Mouse (Mus musculus) lung, postnatal 4 days (tissue): ENCODE results near the gene Ssh3.

Experiments
- DNase-seq, 2 experiments: peaks; one replicate each; pipeline ENCODE4 v3.0.0; 2021

Ssh3 gene

GRCm38 (mm10) chr19:4215451-4215840, 53.5 kb downstream of the Ssh3 start:
- DNase-seq = no peak

- DNase-seq = peak; percentile 59 to 73
Measured at GRCm38 (mm10) chr19:4214771-4215450, 54.1 kb downstream of the Ssh3 start.

GRCm38 (mm10) chr19:4214071-4214770, 54.8 kb downstream of the Ssh3 start, which contains the start of the genes Clcf1 and AC109138.7:
TSS of gene Clcf1 (plus strand) at chr19:4214238.
TSS of gene AC109138.7 (plus strand) at chr19:4214357.
- peak; percentile 77 to 83 for DNase-seq

- peak; percentile 63 to 77 for DNase-seq
Measured at GRCm38 (mm10) chr19:4213524-4213974, 55.4 kb downstream of the Ssh3 start.

- DNase-seq = no peak
Measured at GRCm38 (mm10) chr19:4211891-4212588, 56.9 kb downstream of the Ssh3 start.
